Mouse (Mus musculus) heart, adult 8-10 months (tissue): Measurements from ENCODE around the gene Dpp4. TPM values are rescaled to one million over a fixed set of nuclear protein-coding genes. Genes with fewer than 3 reads are reported as not detected.

Source experiments
- DNase-seq: peaks from one replicate; pipeline ENCODE4 v3.0.0; 2022; ENCODE audit warnings: low spot score
- total RNA-seq, 4 experiments: library from RNA; stranded (reverse); gene quantifications; 2 replicates each; pipeline ENCODE4 v1.2.4; 2022

Gene Dpp4
- total RNA-seq, 4 experiments from 2014 or later, result 2.5 to 7.6 (median 4.0) TPM

DNA sequence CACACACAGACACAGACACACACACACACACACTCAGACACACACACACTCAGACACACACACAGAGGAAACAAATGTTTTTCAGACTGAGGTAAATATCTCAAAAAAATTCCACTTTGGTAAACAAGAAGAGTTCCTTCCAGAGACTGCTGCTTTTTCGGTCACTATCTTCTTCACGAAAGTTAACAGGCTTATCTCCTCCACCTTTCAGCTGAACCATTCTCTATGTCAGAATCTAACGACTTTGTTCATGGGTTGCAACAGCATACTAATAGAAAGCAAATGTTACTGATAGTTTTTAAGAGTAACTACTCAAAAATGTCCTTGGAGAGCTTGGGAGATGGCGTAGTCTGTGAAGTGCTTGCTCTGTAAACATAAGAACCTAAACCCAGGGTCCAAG lies 124.5 kb downstream of the Dpp4 start:
- no peak for DNase-seq

GRCm38 (mm10) chr2:62285847-62286246 lies 126.2 kb downstream of the Dpp4 start:
- DNase-seq, result no peak

DNA sequence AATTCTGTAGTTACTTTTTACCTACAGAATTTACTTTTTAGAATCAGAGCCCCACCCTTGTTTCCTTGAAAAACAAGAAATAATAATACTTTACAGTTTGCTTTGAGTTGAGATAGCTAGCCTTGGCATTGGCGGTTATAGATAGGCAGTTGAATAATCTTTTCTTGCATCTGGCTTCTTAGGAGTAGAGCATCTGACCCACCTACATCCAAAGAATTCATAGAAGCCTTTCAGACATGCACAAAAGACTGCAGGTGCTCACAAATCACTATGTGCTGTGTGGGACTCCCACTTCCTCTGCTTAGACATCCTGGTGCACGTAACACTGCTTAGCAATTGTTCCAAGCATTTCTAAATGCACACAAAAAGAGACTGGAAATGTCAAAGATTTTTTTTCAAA lies 127.0 kb downstream of the Dpp4 start:
- DNase-seq, result no peak

Other genes starting within 250 kb of the Dpp4 start
- not detected for gene Gcg, start 71.4 kb upstream of the Dpp4 start, total RNA-seq
- gene Fap, start 161.8 kb upstream of the Dpp4 start, total RNA-seq, result 1 to 10 TPM; 2.3 to 4.4 (median 3.0) TPM
- gene Ifih1, start 234.0 kb upstream of the Dpp4 start, total RNA-seq, result 1 to 10 TPM; 4.7 to 8.1 (median 6.3) TPM